Mouse (Mus musculus): ENCODE measurements around the gene Brd3os. TPM values are rescaled to one million over a fixed set of nuclear protein-coding genes. Genes with fewer than 3 reads are reported as not detected.

Brd3os gene
- polyA plus RNA-seq, 1 experiment from 2014 or later, result 0.60 TPM

GRCm38 (mm10) chr2:27443450-27443708 lies 1.3 kb downstream of the Brd3os start:
- H3K4me3 ChIP-seq (replicated peaks), result no peak overlapping the region
- H3K27ac ChIP-seq, result no peak overlapping the region
- H3K4me1 ChIP-seq (replicated peaks), result peaks cover 24% of the 10 kb centered on the region
- DNase-seq (no peak), ATAC-seq (ENCODE audit: low read depth) (no peak)
- no peaks in the 10 kb centered on the region for H3K27me3 ChIP-seq
- H3K36me3 ChIP-seq, result peaks cover 39% of the 10 kb centered on the region
- H3K9ac ChIP-seq, result no peak overlapping the region
- H3K4me2 ChIP-seq, result peak overlapping the region; percentile 91
- H3K9me3 ChIP-seq (replicated peaks), result no peaks in the 10 kb centered on the region
- WGBS (ENCODE audit: insufficient replicate concordance), result 84% methylated on average over 5 of the region's 5 CpGs

DNA sequence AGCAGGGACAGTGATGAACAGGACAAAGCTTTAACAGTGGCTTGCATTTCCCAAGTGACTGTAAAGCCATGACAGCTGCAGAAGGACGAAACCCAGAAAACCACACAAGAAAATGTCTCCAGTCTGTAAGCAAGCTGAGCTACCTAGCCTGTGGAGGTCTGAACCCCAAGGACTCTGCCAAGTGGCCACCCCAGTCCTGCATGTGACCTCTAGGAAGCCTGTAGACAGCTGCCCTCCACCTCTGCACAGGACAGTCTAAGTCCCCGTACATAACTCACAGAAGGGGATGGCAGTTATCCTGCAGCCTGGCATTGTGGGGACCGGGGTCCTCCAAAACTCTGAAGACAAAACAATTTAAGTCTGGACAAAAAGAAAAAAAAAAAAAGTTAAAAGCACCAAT lies 3.8 kb downstream of the Brd3os start:
- Histone ChIP-seq H3K4me1 (replicated peaks) (peaks cover 19% of the 10 kb centered on the region), H3K9ac (no peak overlapping the region), H3K4me2 (no peak overlapping the region), H3K27me3 (no peaks in the 10 kb centered on the region), H3K4me3 (replicated peaks) (no peak overlapping the region), H3K36me3 (peaks cover 64% of the 10 kb centered on the region), H3K27ac (no peak overlapping the region), H3K9me3 (replicated peaks) (no peaks in the 10 kb centered on the region)
- ATAC-seq (ENCODE audit: low read depth) (no peak), DNase-seq (no peak)
- WGBS (ENCODE audit: insufficient replicate concordance), result 85% methylated on average over 3 of the region's 3 CpGs

- no peak overlapping the region for H3K9ac ChIP-seq
- DNase-seq (no peak), ATAC-seq (ENCODE audit: low read depth) (no peak)
- 85% methylated on average over 8 of the region's 8 CpGs for WGBS (ENCODE audit: insufficient replicate concordance)
- peaks cover 17% of the 10 kb centered on the region for H3K4me1 ChIP-seq (replicated peaks)
- H3K4me3 ChIP-seq (replicated peaks), result no peak overlapping the region
- no peak overlapping the region for H3K4me2 ChIP-seq
- H3K9me3 ChIP-seq (replicated peaks), result no peaks in the 10 kb centered on the region
- peaks cover 73% of the 10 kb centered on the region for H3K36me3 ChIP-seq
- H3K27me3 ChIP-seq, result no peaks in the 10 kb centered on the region
- H3K27ac ChIP-seq, result no peak overlapping the region
These were observed 4.7 kb downstream of the Brd3os start for GRCm38 (mm10) chr2:27446812-27447211.

- no peaks in the 10 kb centered on the region for H3K27me3 ChIP-seq
- no peak overlapping the region for H3K4me2 ChIP-seq
- no peak overlapping the region for H3K27ac ChIP-seq
- 86% methylated on average over 5 of the region's 5 CpGs for WGBS (ENCODE audit: insufficient replicate concordance)
- peaks cover 8% of the 10 kb centered on the region for H3K4me1 ChIP-seq (replicated peaks)
- H3K9me3 ChIP-seq (replicated peaks), result no peaks in the 10 kb centered on the region
- no peak overlapping the region for H3K4me3 ChIP-seq (replicated peaks)
- no peak for DNase-seq
- H3K9ac ChIP-seq, result no peak overlapping the region
- peaks cover 83% of the 10 kb centered on the region for H3K36me3 ChIP-seq
- no peak for ATAC-seq (ENCODE audit: low read depth)
These were observed 5.7 kb downstream of the Brd3os start for GRCm38 (mm10) chr2:27447782-27448181.

DNA sequence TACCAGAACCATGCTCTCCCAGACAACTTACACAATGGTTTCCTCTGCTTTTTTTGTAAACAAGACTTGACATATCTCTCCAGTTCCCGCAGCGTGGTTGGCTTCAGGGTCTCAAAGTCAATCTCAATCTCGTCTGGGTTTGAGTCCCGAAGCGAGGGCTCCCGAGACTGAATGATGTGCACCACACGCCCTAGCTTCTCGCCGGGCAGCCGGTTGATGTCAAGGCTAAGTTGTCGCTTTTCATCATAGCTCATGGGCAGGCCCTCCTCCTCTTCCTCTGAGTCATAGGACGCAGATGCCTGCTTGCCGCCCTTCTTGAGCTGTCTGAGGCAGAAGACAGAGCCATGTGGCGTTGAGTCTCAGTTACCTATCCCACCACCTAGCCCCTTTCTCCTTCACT lies 8.1 kb downstream of the Brd3os start:
- WGBS (ENCODE audit: insufficient replicate concordance), result 90% methylated on average over 14 of the region's 14 CpGs
- H3K36me3 ChIP-seq, result peaks cover 97% of the 10 kb centered on the region

DNA sequence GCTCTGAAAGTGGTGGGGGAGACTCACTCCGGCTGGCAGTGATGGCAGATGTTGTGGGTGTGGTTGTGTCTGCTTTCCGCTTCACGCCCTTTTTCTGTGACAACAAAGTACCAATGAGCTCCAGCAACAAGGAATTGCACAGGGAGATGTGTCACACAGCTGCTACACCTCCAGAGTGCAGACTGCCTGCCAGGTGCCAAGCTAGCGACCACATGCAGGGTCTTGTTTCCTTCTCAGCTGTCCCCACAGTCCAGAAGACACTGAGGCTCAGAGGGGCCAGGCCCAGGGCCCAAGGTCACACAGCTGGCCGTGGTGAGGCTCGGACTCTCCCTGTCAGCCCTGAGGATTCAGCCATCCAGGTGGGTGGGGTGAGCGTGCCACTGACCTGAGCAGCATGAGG lies 17.6 kb downstream of the Brd3os start:
- H3K27me3 ChIP-seq, result no peaks in the 10 kb centered on the region
- 84% methylated on average over 7 of the region's 7 CpGs for WGBS (ENCODE audit: insufficient replicate concordance)

More for the DNA sequence above, 8.1 kb downstream of the Brd3os start:
- ATAC-seq (ENCODE audit: low read depth) (no peak), DNase-seq (no peak)
- Histone ChIP-seq H3K4me3 (replicated peaks) (no peak overlapping the region), H3K27me3 (no peaks in the 10 kb centered on the region), H3K27ac (no peak overlapping the region), H3K4me2 (no peak overlapping the region), H3K9me3 (replicated peaks) (no peaks in the 10 kb centered on the region), H3K9ac (no peak overlapping the region), H3K4me1 (replicated peaks) (no peaks in the 10 kb centered on the region)

GRCm38 (mm10) chr2:27460163-27460562 lies 18.0 kb downstream of the Brd3os start:
- peaks cover 13% of the 10 kb centered on the region; the same call in 1 of the 2 replicates for H3K4me1 ChIP-seq (replicated peaks)
- no peak overlapping the region for H3K27ac ChIP-seq
- H3K4me3 ChIP-seq (replicated peaks), result no peak overlapping the region
- no peaks in the 10 kb centered on the region for H3K27me3 ChIP-seq
- no peak overlapping the region for H3K4me2 ChIP-seq
- WGBS (ENCODE audit: insufficient replicate concordance), result 77% methylated on average over 5 of the region's 5 CpGs
- DNase-seq (no peak), ATAC-seq (ENCODE audit: low read depth) (no peak)
- H3K9ac ChIP-seq, result no peak overlapping the region
- no peaks in the 10 kb centered on the region for H3K9me3 ChIP-seq (replicated peaks)
- H3K36me3 ChIP-seq, result peaks cover 100% of the 10 kb centered on the region

More for the DNA sequence above, 17.6 kb downstream of the Brd3os start:
- no peak overlapping the region for H3K4me3 ChIP-seq (replicated peaks)
- no peak overlapping the region for H3K27ac ChIP-seq
- peaks cover 13% of the 10 kb centered on the region; the same call in 1 of the 2 replicates for H3K4me1 ChIP-seq (replicated peaks)
- no peak for DNase-seq
- H3K9ac ChIP-seq, result no peak overlapping the region
- H3K36me3 ChIP-seq, result peaks cover 100% of the 10 kb centered on the region
- no peak for ATAC-seq (ENCODE audit: low read depth)
- no peaks in the 10 kb centered on the region for H3K9me3 ChIP-seq (replicated peaks)
- no peak overlapping the region for H3K4me2 ChIP-seq

DNA sequence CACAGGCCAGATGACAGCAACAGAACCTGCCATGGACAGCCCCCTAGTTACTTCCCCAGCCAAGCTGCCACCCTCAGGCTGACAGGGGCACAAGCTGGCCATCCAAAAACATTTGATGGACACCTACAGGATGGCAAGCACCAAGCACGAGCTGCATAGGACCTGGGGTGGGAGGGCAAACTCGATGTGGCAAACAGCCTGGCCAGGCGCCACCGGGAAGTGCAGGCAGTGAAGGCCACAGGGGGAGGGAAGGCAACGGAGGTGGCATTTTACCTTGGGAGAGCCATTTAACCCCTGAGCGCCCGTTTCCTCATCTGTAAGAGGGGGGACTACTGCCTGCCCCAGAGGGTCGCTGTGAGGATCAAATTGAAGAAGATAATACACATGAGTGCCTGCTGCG lies 18.5 kb downstream of the Brd3os start:
- 74% methylated on average over 9 of the region's 9 CpGs for WGBS (ENCODE audit: insufficient replicate concordance)
- DNase-seq, result no peak
- Histone ChIP-seq H3K27ac (no peak overlapping the region), H3K4me3 (replicated peaks) (no peak overlapping the region), H3K9me3 (replicated peaks) (no peaks in the 10 kb centered on the region), H3K9ac (no peak overlapping the region), H3K27me3 (no peaks in the 10 kb centered on the region), H3K4me2 (no peak overlapping the region), H3K36me3 (peaks cover 99% of the 10 kb centered on the region), H3K4me1 (replicated peaks) (peaks cover 14% of the 10 kb centered on the region; the same call in 1 of the 2 replicates)
- ATAC-seq (ENCODE audit: low read depth), result no peak

DNA sequence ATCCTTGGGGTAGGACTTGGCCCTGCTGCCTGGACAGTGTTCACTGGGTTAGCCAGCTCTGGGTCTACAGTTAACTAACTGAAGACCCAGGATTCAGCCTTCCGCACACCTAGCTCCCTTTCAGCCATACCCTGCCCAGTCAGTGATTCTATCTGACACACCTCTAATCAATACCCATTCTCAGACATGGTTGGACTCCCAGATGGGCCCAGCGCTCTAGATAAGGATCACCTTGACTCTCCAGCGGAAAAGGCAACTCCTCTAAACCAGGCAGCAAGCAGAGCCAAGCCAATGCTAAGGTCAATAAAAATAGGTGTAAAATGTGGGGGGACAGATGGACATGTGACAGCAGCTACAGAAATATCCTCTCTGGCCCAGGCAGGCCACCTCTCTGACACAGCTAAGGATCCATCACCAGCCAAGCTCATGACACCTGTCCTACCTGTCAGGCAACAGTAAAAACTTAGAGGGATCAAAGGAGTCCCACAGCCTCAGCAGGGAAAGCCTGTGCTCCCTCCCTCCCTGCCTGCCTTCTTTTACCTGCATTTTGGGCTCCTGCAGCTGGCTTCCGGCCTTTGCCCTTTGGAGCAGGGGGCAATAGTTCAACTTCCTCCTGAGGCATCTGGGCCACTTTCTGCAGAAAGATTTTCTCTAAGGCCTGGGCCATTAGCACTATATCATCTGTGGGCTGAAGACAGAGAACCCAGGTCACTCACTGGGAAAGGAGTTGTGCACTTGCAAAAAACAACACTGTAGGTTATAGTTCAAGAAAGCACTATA lies 19.9 kb downstream of the Brd3os start:
- ATAC-seq (ENCODE audit: low read depth), result no peak
- no peak overlapping the region for H3K4me3 ChIP-seq (replicated peaks)
- H3K9ac ChIP-seq, result no peak overlapping the region
- no peak overlapping the region for H3K4me2 ChIP-seq
- no peaks in the 10 kb centered on the region for H3K27me3 ChIP-seq
- no peaks in the 10 kb centered on the region for H3K9me3 ChIP-seq (replicated peaks)
- 76% methylated on average over 4 of the region's 4 CpGs for WGBS (ENCODE audit: insufficient replicate concordance)
- H3K36me3 ChIP-seq, result peaks cover 99% of the 10 kb centered on the region
- no peak for DNase-seq
- peaks cover 25% of the 10 kb centered on the region for H3K4me1 ChIP-seq (replicated peaks)
- no peak overlapping the region for H3K27ac ChIP-seq

DNA sequence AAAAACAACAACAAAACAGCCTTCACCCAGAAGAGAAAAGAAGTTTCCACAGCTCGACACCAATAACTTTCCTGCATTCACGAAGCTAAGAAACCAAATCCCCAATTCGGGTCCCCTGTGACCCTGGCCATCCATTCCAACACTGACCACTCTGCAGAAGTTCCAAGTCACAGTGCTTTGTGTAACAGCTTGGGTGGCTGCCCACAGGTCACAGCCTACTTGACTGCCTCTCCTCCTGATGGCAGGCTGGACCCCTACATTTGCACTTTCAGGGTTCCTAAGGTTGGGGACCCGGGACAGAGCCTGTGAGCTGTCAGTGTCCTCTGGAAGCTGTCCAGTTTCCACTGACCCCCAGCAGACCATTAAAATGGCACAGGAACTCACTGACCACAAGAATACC lies 20.8 kb downstream of the Brd3os start:
- no peak for DNase-seq
- 76% methylated on average over 4 of the region's 4 CpGs for WGBS (ENCODE audit: insufficient replicate concordance)
- ATAC-seq (ENCODE audit: low read depth), result no peak

DNA sequence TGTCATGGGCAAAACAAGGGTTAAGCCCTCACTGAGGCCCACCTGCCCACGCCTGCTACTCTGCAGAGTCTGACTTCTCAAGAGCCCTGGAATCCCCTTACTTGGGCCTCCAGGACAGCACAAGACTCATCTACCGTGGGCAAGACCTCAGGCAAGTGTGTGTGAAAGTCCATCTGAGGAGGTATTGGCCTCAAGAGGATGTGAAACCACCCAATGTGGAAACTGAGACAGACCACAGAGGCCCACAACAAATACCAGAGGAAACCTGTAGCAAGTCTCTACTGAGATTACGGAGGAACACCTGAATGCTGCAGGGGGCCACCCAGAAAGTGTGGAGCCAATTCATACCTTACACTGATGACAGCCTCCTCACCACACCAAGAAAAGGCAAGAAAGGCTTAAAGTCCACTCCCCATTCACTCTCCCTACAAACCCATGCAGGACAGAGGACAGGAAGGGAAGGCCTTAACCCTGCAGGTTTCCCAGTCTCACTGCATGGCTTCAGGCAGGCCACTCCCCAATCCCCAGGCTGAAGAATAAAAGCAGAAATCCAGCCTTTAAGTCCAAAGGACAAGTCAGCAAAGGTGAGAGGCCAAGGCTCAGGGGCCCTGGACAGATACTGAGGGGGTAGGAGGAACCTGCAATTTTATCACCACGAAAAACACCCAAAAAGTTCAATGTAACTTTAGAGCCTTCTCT lies 27.3 kb downstream of the Brd3os start:
- Histone ChIP-seq H3K4me1 (replicated peaks) (peaks cover 84% of the 10 kb centered on the region), H3K36me3 (peaks cover 65% of the 10 kb centered on the region), H3K27me3 (no peaks in the 10 kb centered on the region), H3K27ac (peak overlapping the region; percentile 92), H3K9me3 (replicated peaks) (no peaks in the 10 kb centered on the region), H3K4me3 (replicated peaks) (0 out of 2 replicates have a peak overlapping the region, but pooled peaks have one; percentile 1), H3K9ac (peak overlapping the region; percentile 90), H3K4me2 (peak overlapping the region; percentile 87)
- ATAC-seq (ENCODE audit: low read depth), result no peak
- no peak for DNase-seq
- WGBS (ENCODE audit: insufficient replicate concordance), result 54% methylated on average over 4 of the region's 4 CpGs

More for the DNA sequence above, 20.8 kb downstream of the Brd3os start:
- no peak overlapping the region for H3K27ac ChIP-seq
- H3K9me3 ChIP-seq (replicated peaks), result no peaks in the 10 kb centered on the region
- no peaks in the 10 kb centered on the region for H3K27me3 ChIP-seq
- peaks cover 93% of the 10 kb centered on the region for H3K36me3 ChIP-seq
- H3K4me1 ChIP-seq (replicated peaks), result peaks cover 32% of the 10 kb centered on the region
- no peak overlapping the region for H3K9ac ChIP-seq
- H3K4me3 ChIP-seq (replicated peaks), result no peak overlapping the region
- H3K4me2 ChIP-seq, result no peak overlapping the region

DNA sequence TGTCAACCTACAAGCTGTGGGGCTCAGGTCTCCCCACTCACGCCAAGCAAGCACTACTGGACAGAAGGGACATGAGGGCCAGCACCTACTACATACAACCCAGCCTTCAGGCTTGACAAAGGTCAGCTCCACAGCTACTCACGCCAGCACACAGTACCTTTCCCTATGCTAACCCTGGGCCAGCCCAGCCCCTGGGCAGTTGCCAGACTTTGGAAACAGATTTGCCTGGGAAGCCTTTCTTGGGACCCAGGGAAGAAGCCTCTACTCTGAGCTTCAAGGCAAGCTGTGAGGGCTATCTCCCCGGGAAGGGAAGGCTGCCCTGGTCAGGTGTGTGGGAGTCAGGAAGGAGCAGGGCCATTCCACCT lies 27.8 kb downstream of the Brd3os start:
- DNase-seq, result no peak
- H3K4me3 ChIP-seq (replicated peaks), result 0 out of 2 replicates have a peak overlapping the region, but pooled peaks have one; percentile 1

More for the DNA sequence above, 27.8 kb downstream of the Brd3os start:
- Histone ChIP-seq H3K4me1 (replicated peaks) (peaks cover 87% of the 10 kb centered on the region), H3K4me2 (peak overlapping the region; percentile 87), H3K36me3 (peaks cover 59% of the 10 kb centered on the region), H3K27ac (peak overlapping the region; percentile 92), H3K9me3 (replicated peaks) (no peaks in the 10 kb centered on the region), H3K9ac (peak overlapping the region; percentile 90), H3K27me3 (no peaks in the 10 kb centered on the region)
- ATAC-seq (ENCODE audit: low read depth), result no peak
- 51% methylated on average over 3 of the region's 3 CpGs for WGBS (ENCODE audit: insufficient replicate concordance)
